Mouse (Mus musculus) lung, postnatal 10 days (tissue): ENCODE measurements at regions not wholly inside any gene's neighbourhood (a gene's known extent, or its start where the extent isn't known, plus 50 kb on each side); places are given as distances from the start of the nearest gene placed in this dataset.

Experiments used
- DNase-seq: peaks from one replicate; pipeline ENCODE4 v3.0.0; 2021

- no peak for DNase-seq
Measured at GRCm38 (mm10) chr13:99097606-99098545, 86.7 kb upstream of the Zfp366 start.

- DNase-seq: no peak
Measured at GRCm38 (mm10) chr13:99096837-99097236, 87.8 kb upstream of the Zfp366 start.

- DNase-seq: no peak
Measured at GRCm38 (mm10) chr13:99095006-99095405, 89.6 kb upstream of the Zfp366 start.

GRCm38 (mm10) chr13:99094221-99094620 lies 90.4 kb upstream of the Zfp366 start:
- no peak for DNase-seq

GRCm38 (mm10) chr13:99093269-99093668 lies 91.4 kb upstream of the Zfp366 start:
- DNase-seq: peak; percentile 86

GRCm38 (mm10) chr13:99092279-99092930 lies 92.2 kb upstream of the Zfp366 start:
- DNase-seq: peak; percentile 61

- DNase-seq: no peak
Measured at GRCm38 (mm10) chr13:99091562-99092278, 92.9 kb upstream of the Zfp366 start.

GRCm38 (mm10) chr13:99090361-99090760 lies 94.3 kb upstream of the Zfp366 start:
- DNase-seq: no peak

GRCm38 (mm10) chr13:99088285-99088684 lies 96.3 kb upstream of the Zfp366 start:
- no peak for DNase-seq

- DNase-seq: no peak
Measured at GRCm38 (mm10) chr13:99079331-99079761, 95.0 kb upstream of the 1700024P04Rik start.

- DNase-seq: no peak
Measured at GRCm38 (mm10) chr13:99078643-99079042, 94.3 kb upstream of the 1700024P04Rik start.

- DNase-seq: no peak
Measured at GRCm38 (mm10) chr13:99077039-99077749, 92.8 kb upstream of the 1700024P04Rik start.

- no peak for DNase-seq
Measured at GRCm38 (mm10) chr13:99075467-99075866, 91.1 kb upstream of the 1700024P04Rik start.

GRCm38 (mm10) chr13:99071821-99072414 lies 87.6 kb upstream of the 1700024P04Rik start:
- no peak for DNase-seq

GRCm38 (mm10) chr13:99071413-99071812 lies 87.0 kb upstream of the 1700024P04Rik start:
- DNase-seq: no peak

GRCm38 (mm10) chr13:99069767-99070166 lies 85.4 kb upstream of the 1700024P04Rik start:
- DNase-seq: no peak

GRCm38 (mm10) chr13:99067504-99067903 lies 83.1 kb upstream of the 1700024P04Rik start:
- DNase-seq: no peak

- no peak for DNase-seq
Measured at GRCm38 (mm10) chr13:99063431-99063830, 79.1 kb upstream of the 1700024P04Rik start.

GRCm38 (mm10) chr13:99062936-99063335 lies 78.6 kb upstream of the 1700024P04Rik start:
- DNase-seq: peak; percentile 10

- DNase-seq: peak; percentile 84
Measured at GRCm38 (mm10) chr13:99058131-99058970, 74.0 kb upstream of the 1700024P04Rik start.

GRCm38 (mm10) chr13:99057696-99058095 lies 73.3 kb upstream of the 1700024P04Rik start:
- DNase-seq: no peak
